Mouse (Mus musculus) small intestine, adult 2 months (tissue): ENCODE measurements at regions not wholly inside any gene's neighbourhood (a gene's known extent, or its start where the extent isn't known, plus 50 kb on each side); places are given as distances from the start of the nearest gene placed in this dataset.

Source experiments
- CTCF ChIP-seq: fragments of 200-500 bp; IDR thresholded peaks from 2 replicates; pipeline ENCODE4 v1.5.1; 2012; ENCODE audit warnings: low read depth, mild to moderate bottlenecking, control low read depth, inconsistent platforms, low read length, moderate library complexity, mixed read lengths; ENCODE audit not compliant: insufficient replicate concordance, insufficient read length; ENCODE audit errors: extremely low read depth
- POLR2A ChIP-seq: fragments of 200-500 bp; IDR thresholded peaks from 2 replicates; pipeline ENCODE4 v1.6.1; 2012; ENCODE audit warnings: low read depth, mild to moderate bottlenecking, control low read depth, inconsistent platforms, low read length, moderate library complexity

GRCm38 (mm10) chr2:84080228-84080627 is 89.9 kb downstream of the Gm13691 start:
- no peak for TF ChIP-seq CTCF
- TF ChIP-seq POLR2A, result no peak
